Mouse (Mus musculus): Measurements from ENCODE around the gene Olfr640.

DNA sequence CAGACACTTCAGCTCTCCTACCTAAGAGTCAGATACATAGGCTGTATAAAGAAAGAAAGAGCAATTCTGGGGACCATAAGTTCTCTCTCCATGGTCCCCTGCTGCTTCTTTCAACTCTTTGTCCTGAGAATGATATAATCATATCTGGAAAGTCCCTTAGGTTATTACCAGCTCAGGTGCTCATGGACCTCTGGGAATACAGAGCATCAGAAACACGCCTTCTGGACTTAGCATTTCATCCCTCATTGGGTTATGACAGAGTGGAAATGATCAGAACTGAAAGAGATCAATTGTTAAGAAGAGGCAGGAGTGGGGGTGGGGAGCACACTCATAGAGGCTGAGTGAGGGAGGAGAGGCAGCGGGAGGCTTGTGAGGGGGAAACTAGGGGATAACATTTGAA, 46.4 kb upstream of the Olfr640 start, which contains the start of gene Olfr644:
- TF ChIP-seq POLR2A (IDR thresholded peaks at IDR 0.05; ENCODE audit: control insufficient read depth, extremely low read depth, insufficient read depth, low read length, poor library complexity) (no peak), CTCF (IDR thresholded peaks at IDR 0.05; ENCODE audit: borderline replicate concordance, control insufficient read depth, extremely low read depth, insufficient read depth, low read length, poor library complexity) (no peak)

All from thymus, adult 2 months (tissue).